In genomic region chr6:6192413-6192812, GRCm38 (mm10) we compare ENCODE assay signal across 29 mouse cellular contexts. TPM values are rescaled to one million over a fixed set of nuclear protein-coding genes. Genes with fewer than 3 reads are reported as not detected.
DNase-seq lines count a peak whose midpoint lies in the region; ATAC-seq and TF ChIP-seq lines count a peak whose summit lies in the region.
"Had no signal": no experiment of that assay in that cellular context is flagged by ENCODE, and none has a peak within 500 bp of the region (broad histone marks: within the 10 kb centered on the region; RNA-seq: fewer than 3 reads in every experiment).

No protein-coding gene starts in this region.

- no peak for ATAC-seq in hindbrain, postnatal 0 days
- ATAC-seq in hindbrain, embryonic 12.5 days (ENCODE audit: low FRiP score): no peak
- ATAC-seq in common myeloid progenitor, adult 5-6 weeks (replicated peaks; ENCODE audit: low read depth, poor library complexity, severe bottlenecking): peak; percentile 81
- no peak for ATAC-seq in limb, embryonic 13.5 days (ENCODE audit: low FRiP score, low read depth)
- ATAC-seq: activated CD4-positive, CD25-positive, alpha-beta regulatory T cell, adult 4 months; forebrain, embryonic 15.5 days; intestine, postnatal 0 days had no signal

- H3K9me3 ChIP-seq in hindbrain, postnatal 0 days (ENCODE audit: low read length): no peaks in the 10 kb centered on the region
- H3K9me3 ChIP-seq in hindbrain, embryonic 12.5 days (replicated peaks): no peaks in the 10 kb centered on the region
- 0 out of 2 replicates have a peak, but pooled peaks cover 4% of the 10 kb centered on the region for H3K9me3 ChIP-seq in limb, embryonic 13.5 days
- H3K9me3 ChIP-seq: forebrain, embryonic 15.5 days; kidney, embryonic 15.5 days; limb, embryonic 15.5 days; liver, embryonic 13.5 days; midbrain, embryonic 12.5 days; neural tube, embryonic 13.5 days had no signal

- no peak overlapping the region for H3K9ac ChIP-seq in hindbrain, postnatal 0 days (replicated peaks; ENCODE audit: low read length)
- H3K9ac ChIP-seq in hindbrain, embryonic 12.5 days: no peak overlapping the region
- no peak overlapping the region for H3K9ac ChIP-seq in limb, embryonic 13.5 days
- H3K9ac ChIP-seq: forebrain, embryonic 15.5 days; kidney, embryonic 15.5 days; limb, embryonic 15.5 days; liver, embryonic 13.5 days; midbrain, embryonic 12.5 days; neural tube, embryonic 13.5 days had no signal

- H3K27me3 ChIP-seq in hindbrain, postnatal 0 days (ENCODE audit: insufficient read depth, low read length): no peaks in the 10 kb centered on the region
- no peaks in the 10 kb centered on the region for H3K27me3 ChIP-seq in hindbrain, embryonic 12.5 days
- no peaks in the 10 kb centered on the region for H3K27me3 ChIP-seq in limb, embryonic 13.5 days
- H3K27me3 ChIP-seq: CH12.LX; forebrain, embryonic 15.5 days; kidney, embryonic 15.5 days; limb, embryonic 15.5 days; liver, embryonic 13.5 days; midbrain, embryonic 12.5 days; neural tube, embryonic 13.5 days had no signal

- peak; percentile 11; the same call in 1 of the 2 replicates for TF ChIP-seq CTCF in hindbrain, postnatal 0 days (IDR thresholded peaks at IDR 0.05; ENCODE audit: low read depth)

- H3K4me2 ChIP-seq in hindbrain, postnatal 0 days (ENCODE audit: low read depth, low read length): no peak overlapping the region
- H3K4me2 ChIP-seq in hindbrain, embryonic 12.5 days (replicated peaks): no peak overlapping the region
- H3K4me2 ChIP-seq in limb, embryonic 13.5 days (replicated peaks): no peak overlapping the region; the same call in 1 of the 2 replicates
- H3K4me2 ChIP-seq: forebrain, embryonic 15.5 days; heart, embryonic 11.5 days; kidney, embryonic 15.5 days; limb, embryonic 15.5 days; liver, embryonic 13.5 days; midbrain, embryonic 12.5 days; neural tube, embryonic 13.5 days had no signal

- 78% methylated on average over 7 of the region's 7 CpGs for WGBS in hindbrain, postnatal 0 days
- WGBS in hindbrain, embryonic 12.5 days: 81% methylated on average over 7 of the region's 7 CpGs
- WGBS in limb, embryonic 13.5 days: 65% methylated on average over 7 of the region's 7 CpGs

- no peak overlapping the region for H3K27ac ChIP-seq in hindbrain, postnatal 0 days
- H3K27ac ChIP-seq in hindbrain, embryonic 12.5 days: no peak overlapping the region
- peak overlapping the region; percentile 17 for H3K27ac ChIP-seq in limb, embryonic 13.5 days
- H3K27ac ChIP-seq: forebrain, embryonic 15.5 days; kidney, embryonic 15.5 days; limb, embryonic 15.5 days; liver, embryonic 13.5 days; midbrain, embryonic 12.5 days; neural tube, embryonic 13.5 days had no signal

- no peaks in the 10 kb centered on the region for H3K4me1 ChIP-seq in hindbrain, postnatal 0 days (ENCODE audit: insufficient read depth, low read length)
- H3K4me1 ChIP-seq in hindbrain, embryonic 12.5 days: no peaks in the 10 kb centered on the region
- H3K4me1 ChIP-seq in limb, embryonic 13.5 days: peaks cover 36% of the 10 kb centered on the region
- H3K4me1 ChIP-seq: midbrain, embryonic 12.5 days; neural tube, embryonic 13.5 days had no signal

- H3K36me3 ChIP-seq in hindbrain, postnatal 0 days (ENCODE audit: insufficient read depth, low read length): no peaks in the 10 kb centered on the region
- H3K36me3 ChIP-seq in hindbrain, embryonic 12.5 days: no peaks in the 10 kb centered on the region
- peaks cover 4% of the 10 kb centered on the region; the same call in 1 of the 2 replicates for H3K36me3 ChIP-seq in limb, embryonic 13.5 days
- H3K36me3 ChIP-seq: forebrain, embryonic 15.5 days; kidney, embryonic 15.5 days; limb, embryonic 15.5 days; midbrain, embryonic 12.5 days; neural tube, embryonic 13.5 days had no signal

- no peak overlapping the region for H3K4me3 ChIP-seq in hindbrain, postnatal 0 days (ENCODE audit: low read length)
- H3K4me3 ChIP-seq in hindbrain, embryonic 12.5 days: no peak overlapping the region
- no peak overlapping the region for H3K4me3 ChIP-seq in limb, embryonic 13.5 days
- H3K4me3 ChIP-seq: forebrain, embryonic 15.5 days; kidney, embryonic 15.5 days; limb, embryonic 15.5 days; liver, embryonic 13.5 days; midbrain, embryonic 12.5 days; neural tube, embryonic 13.5 days had no signal

- no peak for DNase-seq in hindbrain, postnatal 0 days (ENCODE audit: low spot score)
- DNase-seq in CD4-positive helper T cell, adult 2 months (ENCODE audit: low read depth, low spot score): peak; percentile 25
- no peak for DNase-seq in left cerebral cortex, adult 9 months (ENCODE audit: low spot score in 2 of 2)
- DNase-seq in spleen, adult 12 weeks (ENCODE audit: low spot score): no peak
- DNase-seq: adrenal gland, adult 2 months; adrenal gland, postnatal 36 days; B cell, adult 2 months; gastrocnemius, postnatal 25 days; heart, adult 18-20 months; heart, postnatal 36 days; kidney, postnatal 4 days; liver, embryonic 13.5 days; lung, adult 18-20 months; right cerebral cortex, postnatal 14 days; spleen, adult 18-20 months; thymus, adult 2 months; thymus, postnatal 4 days had no signal

RNA-seq across cellular contexts. Expression of gene Slc25a13, which starts 24.6 kb away (rescaled TPM):
- total RNA-seq in hindbrain, postnatal 0 days (2014; rRNA removed): 2.5 and 3.4 TPM in 2 replicates
- 3.5 and 4.4 TPM in 2 replicates for polyA plus RNA-seq in hindbrain, postnatal 0 days (2015; fragmentation: Nextera tagmentation; extraction: Ambion mirVana)
- 18.9 and 19.1 TPM in 2 replicates for polyA plus RNA-seq in hindbrain, embryonic 12.5 days (2016; fragmentation: Nextera tagmentation; extraction: Ambion mirVana)
- total RNA-seq in common myeloid progenitor, adult 5-6 weeks (2017): 30.9 and 58.0 TPM in 2 replicates
- 25.7 and 26.4 TPM in 2 replicates for polyA plus RNA-seq in limb, embryonic 13.5 days (2015; fragmentation: Nextera tagmentation; extraction: Ambion mirVana)
- total RNA-seq: CH12.LX had no signal
